Mouse (Mus musculus): ENCODE data around the gene Pkm. TPM values are rescaled to one million over a fixed set of nuclear protein-coding genes. Genes with fewer than 3 reads are reported as not detected.

The Pkm gene
- 1,000 to 10,000 TPM; 2,790 to 2,981 TPM for total RNA-seq (2021)
- long read RNA-seq, experiment 1, transcript Pkm-202 (11 exons, 2,041 nt) = major isoform, 6,715 of 7,485 reads
- long read RNA-seq, experiment 1, transcript Pkm-201 (11 exons, 2,432 nt) = minor isoform, 29 of 7,485 reads
- long read RNA-seq, experiment 1, partial matches to known transcripts = 547 of 7,485 reads
- long read RNA-seq, experiment 1, other reads (novel, unspliced or antisense) = 194 of 7,485 reads
- long read RNA-seq, experiment 2, transcript Pkm-202 (11 exons, 2,041 nt) = major isoform, 4,232 of 4,817 reads
- long read RNA-seq, experiment 2, transcript Pkm-201 (11 exons, 2,432 nt) = minor isoform, 20 of 4,817 reads
- long read RNA-seq, experiment 2, partial matches to known transcripts = 436 of 4,817 reads
- long read RNA-seq, experiment 2, other reads (novel, unspliced or antisense) = 129 of 4,817 reads

DNA sequence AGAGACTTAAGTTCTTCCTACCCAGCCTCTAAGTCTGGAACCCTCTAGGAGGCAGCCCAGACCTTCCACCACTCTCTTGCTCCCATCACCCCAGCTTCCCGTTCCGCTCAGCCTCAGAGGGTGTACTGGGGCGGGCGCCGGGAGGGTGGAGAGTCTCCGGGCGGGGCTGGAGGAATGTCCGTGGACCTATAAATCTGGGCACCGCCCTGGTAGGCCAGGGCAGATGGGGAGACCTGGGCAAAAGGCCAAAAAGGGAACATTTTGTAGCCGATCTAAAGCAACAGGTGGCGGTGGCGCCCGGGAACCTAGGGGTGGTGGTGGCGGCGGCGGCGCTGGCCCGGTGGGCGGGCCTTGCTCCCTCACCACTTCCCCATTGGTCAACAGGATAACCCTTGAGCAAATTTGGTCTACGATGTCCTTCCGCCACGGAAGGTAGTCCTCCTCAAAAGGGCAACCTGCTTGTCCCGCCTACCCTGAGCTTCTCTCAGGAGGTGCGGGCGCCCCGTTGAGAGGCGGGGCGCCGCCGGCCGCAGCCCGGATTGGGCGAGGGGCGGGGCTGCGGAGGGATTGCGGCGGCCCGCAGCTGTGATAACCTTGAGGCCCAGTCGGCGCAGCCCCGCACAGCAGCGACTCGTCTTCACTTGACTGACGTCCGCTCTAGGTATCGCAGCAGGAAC is at the start of gene Pkm:
Gene Pkm, plus strand, starts transcription at position 411 of the 677 bp plus-strand sequence.
- DNase-seq (ENCODE audit: low spot score) = peak; percentile 98

DNA sequence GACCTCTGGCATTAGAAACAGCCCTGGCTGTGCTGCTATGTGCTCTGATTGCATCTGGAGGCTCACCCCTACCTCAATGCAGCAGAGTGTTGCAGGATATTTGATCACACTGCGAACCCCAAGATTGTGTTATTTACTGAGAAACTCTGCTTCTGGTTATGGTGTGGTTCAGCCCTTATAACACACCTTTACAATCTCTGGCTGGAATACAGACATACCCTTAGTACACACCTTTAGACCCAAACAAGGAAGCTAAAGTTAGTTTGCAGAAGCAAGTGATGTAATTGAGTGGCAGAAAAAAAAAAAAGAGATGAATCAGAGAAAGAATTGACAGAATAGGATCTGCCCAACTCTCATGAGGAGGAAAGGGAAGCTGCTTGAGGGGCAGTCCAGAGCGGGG is 45.2 kb upstream of the Pkm start:
- no peak for DNase-seq (ENCODE audit: low spot score)

GRCm38 (mm10) chr9:59615797-59616196 is 40.4 kb upstream of the Pkm start:
- no peak for DNase-seq (ENCODE audit: low spot score)

GRCm38 (mm10) chr9:59616622-59617306 is 39.4 kb upstream of the Pkm start, which contains the start of gene Parp6:
Gene Parp6, plus strand, starts transcription at chr9:59617284.
- peak; percentile 100 for DNase-seq (ENCODE audit: low spot score)

- no peak for DNase-seq (ENCODE audit: low spot score)
These were observed 38.7 kb upstream of the Pkm start for GRCm38 (mm10) chr9:59617307-59617973.

GRCm38 (mm10) chr9:59638372-59638771 is 17.8 kb upstream of the Pkm start:
- no peak for DNase-seq (ENCODE audit: low spot score)

DNA sequence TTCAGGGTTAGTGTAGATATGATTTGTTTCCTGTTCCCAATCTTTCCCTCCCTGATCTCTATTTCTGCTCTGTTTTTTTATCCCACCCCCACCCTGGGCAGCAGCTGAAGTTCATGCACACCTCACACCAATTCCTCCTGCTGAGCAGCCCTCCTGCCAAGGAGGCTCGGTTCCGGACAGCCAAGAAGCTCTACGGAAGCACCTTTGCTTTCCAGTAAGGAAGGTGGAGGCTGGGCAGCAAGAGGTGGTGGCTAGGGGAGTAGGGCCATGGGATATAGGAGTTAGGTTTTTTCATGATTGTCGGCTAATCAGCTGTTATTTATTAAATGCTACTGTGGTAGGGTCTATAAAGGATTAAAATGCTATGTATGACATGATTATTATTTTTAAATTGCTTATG is 16.2 kb upstream of the Pkm start:
- no peak for DNase-seq (ENCODE audit: low spot score)

DNA sequence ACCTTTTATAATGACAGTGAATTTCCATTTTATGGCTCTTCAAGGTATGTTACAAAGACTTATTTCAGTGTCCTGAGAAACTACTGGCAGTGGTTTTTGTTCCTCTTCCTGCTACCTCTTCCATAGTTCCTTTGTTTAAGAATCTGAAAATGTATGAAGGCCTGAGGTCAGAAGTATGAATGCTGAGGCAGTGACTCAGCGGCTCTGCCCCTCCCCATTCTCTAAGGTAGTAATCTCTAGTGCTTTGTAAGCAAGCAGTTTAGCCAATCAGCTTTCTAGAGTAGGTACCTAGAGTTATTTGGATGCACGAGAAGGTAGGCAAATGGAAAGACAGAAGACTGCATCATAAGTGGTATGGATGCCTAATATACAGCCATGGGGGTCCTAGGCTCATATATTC is 14.8 kb upstream of the Pkm start:
- DNase-seq (ENCODE audit: low spot score) = no peak

DNA sequence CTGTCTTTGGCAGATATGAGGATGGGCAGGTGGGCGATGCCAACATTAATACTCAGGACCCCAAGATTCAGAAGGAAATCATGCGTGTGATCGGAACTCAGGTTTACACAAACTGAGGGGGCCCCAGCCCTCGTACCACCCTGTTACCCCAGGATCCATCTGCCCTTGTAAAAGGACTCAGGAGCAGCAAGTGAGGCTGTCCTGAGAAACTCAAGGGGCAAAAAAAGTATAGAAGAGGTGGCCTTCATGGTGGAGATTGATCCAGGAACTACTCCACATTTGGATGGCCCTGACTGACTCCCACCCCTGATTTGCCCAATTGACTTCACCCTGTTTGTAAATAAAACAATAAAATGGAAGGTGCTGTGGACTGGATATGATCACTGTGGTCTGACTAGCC is 6.3 kb upstream of the Pkm start:
- DNase-seq (ENCODE audit: low spot score) = no peak

- no peak for DNase-seq (ENCODE audit: low spot score)
These were observed 2.8 kb upstream of the Pkm start for GRCm38 (mm10) chr9:59653371-59653770.

GRCm38 (mm10) chr9:59654450-59654983 is 1.7 kb upstream of the Pkm start:
- no peak for DNase-seq (ENCODE audit: low spot score)

DNA sequence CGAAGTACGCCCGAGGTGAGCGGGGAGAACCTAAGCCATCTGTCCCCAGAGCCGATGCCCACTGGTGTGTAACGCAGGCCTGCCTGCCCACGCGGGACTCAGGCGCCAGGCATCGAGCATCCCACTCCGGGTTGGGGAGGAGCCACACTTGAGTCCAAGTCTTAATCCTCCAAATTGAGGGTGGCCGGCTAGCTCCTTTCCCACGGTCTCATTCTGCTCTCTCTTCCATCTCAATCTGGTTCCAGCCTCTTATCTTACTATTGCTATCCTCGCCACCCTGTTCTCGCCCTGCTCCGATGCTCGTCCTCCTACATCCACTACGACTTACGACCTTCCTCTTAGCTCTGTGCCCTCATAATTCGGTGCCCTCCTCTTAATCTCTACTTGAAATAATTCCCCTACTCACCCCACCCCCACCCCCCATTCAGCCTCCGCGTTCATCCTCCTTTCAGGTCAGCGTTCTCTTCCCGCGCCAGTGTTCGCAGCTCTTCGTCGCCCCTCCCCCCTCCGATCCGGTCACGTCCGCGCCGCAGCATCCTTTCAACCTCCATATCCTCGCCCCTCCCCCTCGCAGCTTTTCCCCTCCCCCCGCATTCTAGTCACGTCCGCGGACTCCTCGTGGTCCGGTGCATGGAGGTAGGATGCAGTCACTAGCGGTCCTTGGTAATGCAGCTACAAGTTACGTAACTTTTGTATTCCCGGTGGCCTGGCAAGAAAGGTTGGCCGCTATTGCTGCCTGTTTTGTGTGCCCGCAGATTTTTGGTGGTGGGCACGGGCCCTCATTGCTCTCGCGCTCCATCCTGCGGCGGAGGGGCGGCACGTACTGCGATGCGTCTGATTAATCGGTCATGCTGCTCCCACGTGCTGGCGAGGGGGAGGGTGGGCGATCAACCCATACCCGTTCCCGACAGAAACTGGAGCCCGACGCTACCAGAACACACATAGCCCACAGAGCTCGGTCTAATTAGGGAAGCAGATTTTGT is 758 bp downstream of the Pkm start:
- DNase-seq (ENCODE audit: low spot score) = peak; percentile 72

- DNase-seq (ENCODE audit: low spot score) = no peak
These were observed 2.0 kb downstream of the Pkm start for GRCm38 (mm10) chr9:59658146-59658545.

GRCm38 (mm10) chr9:59659036-59660026 is 3.2 kb downstream of the Pkm start:
- peak; percentile 87 for DNase-seq (ENCODE audit: low spot score)

DNA sequence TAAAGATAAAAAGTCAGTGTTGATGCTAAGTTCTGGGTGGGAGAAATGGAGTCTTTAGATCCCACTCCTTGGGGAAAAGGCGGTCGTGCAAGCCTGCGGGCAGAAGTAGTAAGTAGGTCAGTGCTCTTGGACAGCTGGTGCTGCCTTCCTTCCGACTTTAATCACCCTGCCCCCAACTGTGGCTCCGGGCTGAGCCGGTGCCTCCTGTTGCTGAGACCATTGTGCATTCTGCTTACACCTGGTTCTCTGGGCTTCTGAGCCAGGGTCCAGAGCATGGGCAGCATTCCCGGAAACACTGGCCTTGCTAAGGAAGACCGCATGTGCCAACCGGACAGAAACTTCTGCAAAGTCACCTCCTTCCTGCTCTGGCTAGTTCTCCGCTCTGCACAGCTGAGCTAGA is 4.3 kb downstream of the Pkm start:
- peak; percentile 71 for DNase-seq (ENCODE audit: low spot score)

- no peak for DNase-seq (ENCODE audit: low spot score)
These were observed 5.3 kb downstream of the Pkm start for GRCm38 (mm10) chr9:59661298-59661975.

- DNase-seq (ENCODE audit: low spot score) = no peak
These were observed 7.1 kb downstream of the Pkm start for GRCm38 (mm10) chr9:59663226-59663625.

DNA sequence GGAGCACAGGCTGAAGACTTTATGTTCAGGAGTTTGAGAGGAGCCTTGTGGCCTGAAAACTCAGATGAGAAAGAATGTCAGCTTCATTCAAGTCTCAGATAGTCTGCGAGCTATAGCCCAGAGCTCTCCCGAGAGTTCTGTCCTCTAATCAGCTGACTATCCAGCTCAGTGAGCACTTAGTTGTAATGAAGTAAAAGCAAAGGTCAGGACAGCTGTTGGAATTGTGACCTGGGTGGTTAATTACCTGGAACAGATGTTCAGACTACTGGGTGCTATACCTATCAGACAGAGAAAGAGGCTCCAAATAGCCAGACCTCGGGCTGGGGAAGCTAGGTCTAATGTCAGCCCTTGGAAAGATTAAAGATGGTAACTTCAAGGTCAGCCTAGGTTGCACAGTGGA is 7.8 kb downstream of the Pkm start:
- DNase-seq (ENCODE audit: low spot score) = no peak
